Mouse (Mus musculus) lung, embryonic 16.5 days (tissue): ENCODE results near the gene Rinl. TPM values are rescaled to one million over a fixed set of nuclear protein-coding genes. Genes with fewer than 3 reads are reported as not detected.

Experiments
- ATAC-seq: fragments of 200-750 bp; cut with Nextera tagmentation; 2 replicates; pipeline ENCODE4 v1.8.0; 2017; ENCODE audit warnings: low read depth, mild to moderate bottlenecking, moderate library complexity
- H3K27ac ChIP-seq: fragments of 300-500 bp; sonication (generic); 2 replicates; pipeline ENCODE4 v1.5.1; 2014; ENCODE audit warnings: mild to moderate bottlenecking, control low read depth, low read length
- H3K27me3 ChIP-seq: fragments of 300-500 bp; sonication (generic); 2 replicates; pipeline ENCODE4 v1.6.1; 2014; ENCODE audit warnings: low read depth, low read length, mixed read lengths; ENCODE audit not compliant: control insufficient read depth, insufficient read depth
- H3K36me3 ChIP-seq: fragments of 300-500 bp; sonication (generic); 2 replicates; pipeline ENCODE4 v1.6.1; 2014; ENCODE audit warnings: low read length; ENCODE audit not compliant: control insufficient read depth, insufficient read depth
- H3K4me1 ChIP-seq: fragments of 300-500 bp; sonication (generic); replicated peaks from 2 replicates; pipeline ENCODE4 v1.6.1; 2014; ENCODE audit warnings: low read length, mixed read lengths; ENCODE audit not compliant: control insufficient read depth, insufficient read depth
- H3K4me2 ChIP-seq: fragments of 300-500 bp; sonication (generic); 2 replicates; pipeline ENCODE4 v1.6.1; 2014; ENCODE audit warnings: low read depth, low read length, control low read depth
- H3K4me3 ChIP-seq: fragments of 300-500 bp; sonication (generic); 2 replicates; pipeline ENCODE4 v1.5.1; 2014; ENCODE audit warnings: mild to moderate bottlenecking, low read length, control low read depth
- H3K9ac ChIP-seq: fragments of 300-500 bp; sonication (generic); 2 replicates; pipeline ENCODE4 v1.6.1; 2014; ENCODE audit warnings: low read length, control low read depth
- H3K9me3 ChIP-seq: fragments of 300-500 bp; sonication (generic); 2 replicates; pipeline ENCODE4 v1.6.1; 2016; ENCODE audit warnings: low read length; ENCODE audit not compliant: control insufficient read depth
- whole genome bisulfite sequencing: fragments of 180-500 bp; shearing (Covaris S2); extraction: QIAGEN DNeasy Blood & Tissue Kit; methylation state at CpG from one replicate; pipeline ENCODE4 v1.1.7; 2014; 5-methylcytosine and 5-hydroxymethylcytosine counted together
- polyA plus RNA-seq: library from polyadenylated mRNA; unstranded; fragments of >200 nt; fragmentation: Nextera tagmentation; extraction: Ambion mirVana; gene quantifications from 2 replicates; pipeline ENCODE4 v1.2.1, GENCODE M21; 2015

Rinl gene
- polyA plus RNA-seq, 1 experiment from 2014 or later = 9.2 TPM

DNA sequence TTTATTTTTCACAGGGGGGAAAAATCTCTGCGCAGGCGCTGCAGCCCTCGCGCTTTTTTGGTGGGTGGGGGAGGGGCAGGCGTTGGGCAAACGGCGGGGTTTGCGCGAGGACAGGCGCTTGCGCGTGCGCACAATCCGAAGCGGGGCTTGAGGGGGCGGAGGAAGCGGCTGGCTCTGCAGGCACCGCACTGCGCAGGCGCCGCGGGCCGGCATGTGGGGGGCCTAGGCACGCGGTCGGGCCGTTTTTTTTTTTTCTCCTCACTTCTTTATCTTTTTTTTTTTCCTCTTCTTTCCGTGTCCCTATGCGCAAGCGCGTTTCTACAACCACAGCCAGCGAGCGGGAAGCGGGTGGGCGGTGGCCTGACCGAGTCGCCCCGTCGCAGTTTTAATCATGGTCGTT, 22.5 kb downstream of the Rinl start:
- Histone ChIP-seq H3K9ac (peak overlapping the region; percentile 97), H3K4me2 (peak overlapping the region; percentile 89), H3K36me3 (peaks cover 40% of the 10 kb centered on the region), H3K27me3 (no peaks in the 10 kb centered on the region), H3K4me1 (peaks cover 35% of the 10 kb centered on the region), H3K9me3 (no peaks in the 10 kb centered on the region), H3K27ac (peak overlapping the region; percentile 99), H3K4me3 (peak overlapping the region; percentile 84)
- WGBS = under 1% methylated on average over 40 of the region's 40 CpGs
- peak; percentile 61 for ATAC-seq

DNA sequence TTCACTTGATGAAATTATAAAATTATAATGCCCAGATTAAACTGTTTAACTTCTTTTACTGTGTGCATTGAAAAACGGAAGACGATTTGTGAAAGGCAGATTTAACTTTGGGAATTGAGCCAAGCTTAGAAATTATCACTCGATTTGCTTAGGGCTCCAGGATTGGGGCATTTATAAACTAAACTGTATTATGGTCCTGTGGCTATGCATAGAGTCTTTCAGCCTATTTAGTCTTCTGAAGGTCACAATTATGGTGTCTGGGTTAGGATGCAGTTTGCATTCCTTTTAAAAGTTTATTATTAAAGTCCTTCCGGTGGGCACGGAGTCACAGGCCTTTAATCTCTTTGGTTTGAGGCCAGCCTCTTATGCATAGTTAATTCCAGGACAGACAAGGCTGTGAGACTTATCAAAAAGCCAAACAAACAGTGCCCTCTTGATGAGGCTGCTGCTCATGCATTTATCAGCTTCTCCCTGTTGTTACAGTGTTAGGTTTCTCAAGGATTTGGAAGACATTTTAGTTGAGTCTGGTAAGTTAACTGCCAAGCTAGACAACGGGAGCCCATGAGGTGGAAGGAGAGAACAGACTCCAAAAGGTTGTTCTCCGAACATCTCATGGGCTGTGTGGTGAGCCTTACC, 23.0 kb downstream of the Rinl start:
- peaks cover 35% of the 10 kb centered on the region for H3K4me1 ChIP-seq
- peaks cover 45% of the 10 kb centered on the region for H3K36me3 ChIP-seq
- H3K9me3 ChIP-seq = no peaks in the 10 kb centered on the region
- WGBS = 2% methylated on average over 7 of the region's 7 CpGs
- H3K9ac ChIP-seq = peak overlapping the region; percentile 97
- H3K27me3 ChIP-seq = no peaks in the 10 kb centered on the region
- H3K4me3 ChIP-seq = peak overlapping the region; percentile 84
- no peak for ATAC-seq
- peak overlapping the region; percentile 99 for H3K27ac ChIP-seq
- H3K4me2 ChIP-seq = peak overlapping the region; percentile 89

GRCm38 (mm10) chr7:28812436-28812835, 23.7 kb downstream of the Rinl start:
- 39% methylated on average over 4 of the region's 4 CpGs for WGBS
- Histone ChIP-seq H3K9ac (peak overlapping the region; percentile 97), H3K36me3 (peaks cover 52% of the 10 kb centered on the region), H3K4me3 (peak overlapping the region; percentile 84), H3K4me1 (peaks cover 39% of the 10 kb centered on the region), H3K9me3 (no peaks in the 10 kb centered on the region), H3K27ac (no peak overlapping the region; the same call in 1 of the 2 replicates), H3K4me2 (peak overlapping the region; percentile 89), H3K27me3 (no peaks in the 10 kb centered on the region)
- no peak for ATAC-seq

GRCm38 (mm10) chr7:28812949-28813348, 24.2 kb downstream of the Rinl start:
- no peak overlapping the region for H3K27ac ChIP-seq
- peak overlapping the region; percentile 89 for H3K4me2 ChIP-seq
- H3K27me3 ChIP-seq = no peaks in the 10 kb centered on the region
- H3K4me1 ChIP-seq = peaks cover 36% of the 10 kb centered on the region
- H3K9me3 ChIP-seq = no peaks in the 10 kb centered on the region
- H3K36me3 ChIP-seq = peaks cover 57% of the 10 kb centered on the region
- WGBS = 67% methylated on average over 5 of the region's 5 CpGs
- peak overlapping the region; percentile 84 for H3K4me3 ChIP-seq
- peak overlapping the region; percentile 97; the same call in 1 of the 2 replicates for H3K9ac ChIP-seq
- no peak for ATAC-seq

GRCm38 (mm10) chr7:28814306-28815034, 25.7 kb downstream of the Rinl start:
- no peak overlapping the region for H3K4me3 ChIP-seq
- H3K27ac ChIP-seq = no peak overlapping the region
- H3K4me2 ChIP-seq = no peak overlapping the region
- H3K27me3 ChIP-seq = no peaks in the 10 kb centered on the region
- peaks cover 69% of the 10 kb centered on the region for H3K36me3 ChIP-seq
- no peaks in the 10 kb centered on the region for H3K9me3 ChIP-seq
- ATAC-seq = no peak
- peaks cover 40% of the 10 kb centered on the region for H3K4me1 ChIP-seq
- 86% methylated on average over 5 of the region's 5 CpGs for WGBS
- no peak overlapping the region for H3K9ac ChIP-seq

DNA sequence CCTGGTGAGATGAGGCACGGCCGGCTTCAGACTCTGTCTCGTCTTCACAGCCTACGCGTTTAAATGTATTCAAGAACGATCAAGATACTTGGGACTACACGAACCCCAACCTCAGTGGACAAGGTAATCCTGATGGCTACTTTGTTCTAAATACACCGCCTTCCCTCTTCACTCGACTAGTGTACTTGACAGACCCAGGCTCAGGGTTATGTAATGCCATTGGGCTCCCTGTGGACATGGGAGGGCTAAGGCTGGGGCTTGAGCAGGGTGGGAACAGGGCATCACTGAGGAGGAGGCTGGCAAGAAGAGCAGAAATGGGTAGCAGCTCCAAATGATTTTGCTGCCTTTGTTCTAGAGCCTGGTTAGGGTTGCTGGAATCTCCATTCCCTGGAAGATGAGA, 26.5 kb downstream of the Rinl start:
- Histone ChIP-seq H3K9ac (no peak overlapping the region), H3K9me3 (no peaks in the 10 kb centered on the region), H3K4me3 (no peak overlapping the region), H3K4me2 (no peak overlapping the region), H3K27ac (no peak overlapping the region), H3K4me1 (peaks cover 46% of the 10 kb centered on the region), H3K27me3 (no peaks in the 10 kb centered on the region), H3K36me3 (peaks cover 76% of the 10 kb centered on the region)
- ATAC-seq = no peak
- whole genome bisulfite sequencing = 84% methylated on average over 9 of the region's 9 CpGs

- H3K4me3 ChIP-seq = no peak overlapping the region
- H3K27ac ChIP-seq = no peak overlapping the region
- 81% methylated on average over 9 of the region's 9 CpGs for WGBS
- no peak for ATAC-seq
- H3K4me1 ChIP-seq = peaks cover 47% of the 10 kb centered on the region
- H3K27me3 ChIP-seq = no peaks in the 10 kb centered on the region
- H3K9ac ChIP-seq = no peak overlapping the region
- H3K9me3 ChIP-seq = no peaks in the 10 kb centered on the region
- H3K36me3 ChIP-seq = peaks cover 86% of the 10 kb centered on the region
- H3K4me2 ChIP-seq = no peak overlapping the region
Observed at GRCm38 (mm10) chr7:28816201-28816600, 27.4 kb downstream of the Rinl start.

GRCm38 (mm10) chr7:28816920-28817319, 28.2 kb downstream of the Rinl start:
- Histone ChIP-seq H3K27ac (no peak overlapping the region), H3K36me3 (peaks cover 91% of the 10 kb centered on the region), H3K9ac (no peak overlapping the region), H3K4me2 (no peak overlapping the region), H3K27me3 (no peaks in the 10 kb centered on the region), H3K4me1 (peaks cover 47% of the 10 kb centered on the region), H3K9me3 (no peaks in the 10 kb centered on the region), H3K4me3 (no peak overlapping the region)
- ATAC-seq = no peak
- 86% methylated on average over 10 of the region's 10 CpGs for WGBS

DNA sequence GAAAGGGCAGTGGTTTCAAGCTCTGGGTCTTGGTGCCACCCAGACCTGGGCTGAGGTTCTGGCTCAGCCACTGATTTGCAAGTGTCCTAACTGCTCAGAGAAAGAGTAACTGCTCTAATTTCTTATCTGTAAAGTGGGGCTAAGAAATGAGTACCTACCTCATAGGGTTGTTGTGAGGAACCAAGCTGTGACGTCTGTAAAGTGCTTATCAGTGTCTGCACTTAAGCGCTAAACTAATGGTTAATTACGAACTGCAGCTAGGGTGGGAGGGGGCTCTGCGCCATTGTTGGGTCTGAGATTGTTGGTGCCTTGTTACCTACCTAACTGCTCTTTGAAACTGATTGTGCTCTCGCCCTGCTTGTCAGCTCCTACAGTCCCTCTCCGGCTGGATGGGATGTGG, 28.8 kb downstream of the Rinl start:
- 70% methylated on average over 6 of the region's 6 CpGs for WGBS
- H3K4me1 ChIP-seq = peaks cover 41% of the 10 kb centered on the region

More for the DNA sequence above, 28.8 kb downstream of the Rinl start:
- Histone ChIP-seq H3K9me3 (no peaks in the 10 kb centered on the region), H3K4me2 (no peak overlapping the region), H3K4me3 (no peak overlapping the region), H3K27me3 (no peaks in the 10 kb centered on the region), H3K9ac (no peak overlapping the region), H3K36me3 (peaks cover 90% of the 10 kb centered on the region), H3K27ac (no peak overlapping the region)
- ATAC-seq = no peak
